Comparison of ENCODE assay signal across 14 mouse cellular contexts in the genomic region with DNA sequence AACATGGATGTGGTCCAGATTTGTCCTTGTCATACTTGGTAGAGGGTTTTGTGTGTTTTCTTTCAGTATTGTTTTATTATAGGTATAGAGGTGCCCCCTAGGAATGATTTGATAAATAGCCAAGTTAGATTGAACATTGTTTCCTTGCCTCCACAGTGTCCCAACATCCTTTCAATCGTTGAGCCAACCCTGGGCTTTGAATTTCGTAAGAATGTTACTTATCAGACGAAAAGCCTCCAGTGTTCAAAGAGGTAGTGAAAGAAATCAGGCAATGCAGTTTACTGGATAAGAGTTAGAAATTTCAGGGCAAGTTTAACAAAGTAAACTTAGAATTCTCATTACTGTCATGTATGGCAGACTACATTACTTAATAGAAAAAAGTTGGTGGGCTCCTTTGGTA.
"Had no signal": no experiment of that assay in that cellular context is flagged by ENCODE, and none has a peak within 500 bp of the region (broad histone marks: within the 10 kb centered on the region; RNA-seq: fewer than 3 reads in every experiment).

No protein-coding gene starts in this region.

- DNase-seq: lung, adult 2 months; lung, postnatal 14 days; right cerebral cortex, postnatal 14 days; thymus, adult 2 months; thymus, postnatal 25 days; thymus, postnatal 4 days had no signal

- H3K27ac ChIP-seq: lung, embryonic 15.5 days; macrophage; midbrain, embryonic 13.5 days; midbrain, embryonic 15.5 days; neural tube, embryonic 12.5 days; stomach, embryonic 15.5 days; stomach, postnatal 0 days had no signal

- H3K4me1 ChIP-seq: lung, embryonic 15.5 days; midbrain, embryonic 15.5 days; neural tube, embryonic 12.5 days; stomach, embryonic 15.5 days had no signal

- H3K4me3 ChIP-seq: lung, embryonic 15.5 days; megakaryocyte, embryonic 14.5 days; midbrain, embryonic 13.5 days; midbrain, embryonic 15.5 days; neural tube, embryonic 12.5 days; stomach, embryonic 15.5 days had no signal

- ATAC-seq: midbrain, embryonic 13.5 days; midbrain, embryonic 15.5 days had no signal
